Mouse (Mus musculus) ovary, adult 18-20 months (tissue): ENCODE results near the gene Mdm2.

Experiments
- DNase-seq: peaks from one replicate; pipeline ENCODE4 v3.0.0; 2022; ENCODE audit warnings: low spot score, mixed read lengths

The Mdm2 gene

GRCm38 (mm10) chr10:117681999-117682857, 28.3 kb downstream of the Mdm2 start:
- DNase-seq = no peak

DNA sequence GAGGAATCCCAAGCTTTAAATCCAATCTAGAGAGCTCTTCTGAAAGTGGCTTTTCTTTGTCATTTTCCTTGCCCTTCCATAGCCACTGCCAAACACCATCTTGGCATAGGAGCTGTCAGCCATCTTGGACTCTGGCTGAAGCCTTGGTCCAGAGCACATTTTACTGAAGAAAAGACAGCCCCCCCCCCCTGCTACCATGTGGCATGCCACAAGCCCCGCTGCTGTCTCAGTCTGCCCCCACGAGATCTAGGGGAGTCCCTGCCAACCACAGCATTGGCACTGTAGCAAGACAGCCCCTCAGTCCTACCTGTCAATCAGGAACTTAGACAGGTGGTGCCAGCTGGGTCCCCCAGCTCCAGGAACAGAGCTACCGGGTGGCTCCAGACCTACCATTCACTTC, 29.0 kb downstream of the Mdm2 start:
- no peak for DNase-seq

- no peak for DNase-seq
Observed at GRCm38 (mm10) chr10:117680868-117681513, 29.6 kb downstream of the Mdm2 start.

DNA sequence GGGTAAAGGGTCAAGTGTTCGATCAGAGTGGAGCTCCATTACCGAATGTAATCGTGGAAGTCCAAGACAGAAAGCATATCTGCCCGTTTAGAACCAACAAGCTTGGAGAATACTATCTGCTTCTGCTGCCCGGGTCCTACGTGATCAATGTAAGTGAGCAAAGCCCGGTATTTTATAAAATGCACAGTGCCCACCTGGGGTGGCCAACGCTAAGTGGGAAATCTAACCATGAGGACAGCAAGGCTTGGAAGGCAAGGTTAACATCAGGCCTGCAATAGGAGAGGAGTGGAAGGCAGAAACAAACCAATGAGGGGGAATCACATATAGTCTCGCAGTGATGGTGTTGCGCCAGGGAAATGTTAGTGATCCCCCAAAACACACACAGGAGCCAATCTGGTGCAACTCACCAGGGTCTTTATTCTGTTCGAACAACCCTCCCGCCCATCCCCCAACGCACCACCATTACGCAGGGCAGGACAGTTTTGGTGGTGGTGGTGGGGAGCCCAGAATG, 30.5 kb downstream of the Mdm2 start:
- DNase-seq = no peak

- no peak for DNase-seq
Observed at GRCm38 (mm10) chr10:117679029-117679686, 31.4 kb downstream of the Mdm2 start.

GRCm38 (mm10) chr10:117678357-117678756, 32.2 kb downstream of the Mdm2 start:
- DNase-seq = no peak

- no peak for DNase-seq
Observed at GRCm38 (mm10) chr10:117677494-117678236, 32.9 kb downstream of the Mdm2 start.

- DNase-seq = no peak
Observed at GRCm38 (mm10) chr10:117676644-117677313, 33.8 kb downstream of the Mdm2 start.

GRCm38 (mm10) chr10:117676036-117676643, 34.4 kb downstream of the Mdm2 start:
- no peak for DNase-seq

DNA sequence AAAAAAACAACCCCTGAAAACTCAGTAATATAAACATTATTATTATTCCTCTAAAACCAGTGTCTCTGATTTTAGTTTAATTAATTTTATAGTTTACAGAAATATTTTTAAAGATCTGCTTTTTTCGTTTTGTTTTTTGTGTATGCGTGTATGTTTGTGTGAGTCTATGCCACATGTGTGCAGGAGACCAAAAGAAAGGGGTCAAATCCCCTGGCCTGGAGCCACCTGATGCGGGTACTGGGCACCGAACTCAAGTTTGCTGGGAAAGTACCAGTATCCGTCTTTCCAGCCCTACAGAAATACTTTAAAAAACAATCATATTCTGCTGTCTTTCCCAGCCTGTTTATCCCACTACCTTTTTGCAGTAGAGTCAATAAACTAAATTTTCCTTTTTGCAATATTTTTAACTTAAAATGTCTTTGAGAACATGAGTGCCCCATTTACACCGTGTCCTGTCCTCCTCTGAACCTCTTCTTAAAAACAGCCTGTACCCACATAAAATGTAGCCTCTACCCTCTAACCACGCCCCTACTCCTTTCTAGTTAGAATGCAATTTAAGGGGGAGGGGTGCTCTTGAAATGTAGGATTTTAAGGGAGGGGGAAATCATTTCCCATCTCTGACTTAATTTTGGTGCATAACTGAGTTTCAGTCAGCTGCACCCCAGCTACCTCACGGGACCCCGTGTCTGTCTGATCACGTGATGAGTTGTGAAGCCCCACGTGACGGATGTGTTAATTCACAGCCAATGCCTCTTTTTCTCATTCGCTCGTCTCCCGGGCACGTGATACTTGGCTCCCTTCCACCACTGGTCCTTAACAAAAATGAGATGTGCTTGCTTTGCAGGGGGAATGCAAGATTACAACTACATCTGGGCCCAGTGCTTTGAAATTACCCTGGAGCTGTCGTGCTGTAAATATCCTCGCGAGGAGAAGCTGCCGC, 35.2 kb downstream of the Mdm2 start:
- no peak for DNase-seq

- no peak for DNase-seq
Observed at GRCm38 (mm10) chr10:117674359-117675019, 36.1 kb downstream of the Mdm2 start.

- no peak for DNase-seq
Observed at GRCm38 (mm10) chr10:117673913-117674312, 36.6 kb downstream of the Mdm2 start.

GRCm38 (mm10) chr10:117672693-117673092, 37.9 kb downstream of the Mdm2 start:
- no peak for DNase-seq

DNA sequence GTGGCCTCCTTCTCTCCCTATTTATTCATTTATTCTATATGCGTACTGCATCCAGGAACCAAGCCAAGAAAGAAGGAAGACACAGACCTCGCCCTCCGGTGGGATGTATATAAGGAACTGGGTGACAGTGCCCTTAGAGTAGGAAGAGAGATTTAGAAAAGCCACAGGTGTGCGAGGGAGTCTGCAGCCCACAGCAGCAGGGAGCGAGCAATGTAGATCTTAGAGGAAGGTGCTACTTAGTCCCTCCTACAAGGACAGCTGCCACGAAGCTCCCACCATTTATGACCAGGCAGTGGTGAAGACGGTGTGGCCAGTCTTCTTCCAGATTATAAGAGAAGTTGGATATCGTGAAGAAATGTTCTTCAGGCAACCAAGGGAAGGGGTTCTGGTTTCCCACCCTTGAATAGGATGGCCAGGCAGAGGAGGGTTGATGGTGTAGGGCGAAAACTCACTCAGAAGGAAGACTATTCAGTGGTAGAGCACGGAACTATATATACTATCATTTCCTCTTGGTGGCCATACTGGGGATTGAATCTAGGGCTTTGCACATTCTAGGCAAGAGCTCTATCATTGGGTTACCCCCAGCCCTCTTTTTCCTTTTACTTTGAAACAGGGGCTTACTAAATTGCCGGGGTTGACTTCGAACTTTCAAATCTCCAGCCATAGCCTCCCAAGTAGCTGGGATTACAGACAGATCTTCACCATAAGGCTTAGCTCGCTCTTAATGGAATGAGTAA, 38.5 kb downstream of the Mdm2 start:
- DNase-seq = no peak

DNA sequence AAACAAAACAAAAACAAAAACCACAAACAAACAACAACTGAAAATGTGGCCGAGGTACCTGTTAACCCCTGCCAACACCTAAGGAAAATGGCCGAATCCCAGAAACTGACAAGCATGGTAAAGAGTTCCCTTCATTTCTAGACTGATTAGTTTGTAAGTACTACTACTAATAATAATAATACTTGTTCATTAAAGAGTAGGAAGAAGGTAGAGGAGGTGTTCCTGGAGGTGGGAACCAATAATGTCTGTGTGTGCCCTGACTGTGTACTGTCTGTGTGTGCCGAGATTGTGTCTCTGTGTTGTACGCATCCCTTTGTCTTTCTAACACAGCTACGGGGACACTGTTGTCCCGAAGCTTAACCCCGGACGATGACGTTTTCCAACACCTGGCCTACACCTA, 39.3 kb downstream of the Mdm2 start:
- DNase-seq = no peak

GRCm38 (mm10) chr10:117670791-117671190, 39.8 kb downstream of the Mdm2 start:
- DNase-seq = no peak

DNA sequence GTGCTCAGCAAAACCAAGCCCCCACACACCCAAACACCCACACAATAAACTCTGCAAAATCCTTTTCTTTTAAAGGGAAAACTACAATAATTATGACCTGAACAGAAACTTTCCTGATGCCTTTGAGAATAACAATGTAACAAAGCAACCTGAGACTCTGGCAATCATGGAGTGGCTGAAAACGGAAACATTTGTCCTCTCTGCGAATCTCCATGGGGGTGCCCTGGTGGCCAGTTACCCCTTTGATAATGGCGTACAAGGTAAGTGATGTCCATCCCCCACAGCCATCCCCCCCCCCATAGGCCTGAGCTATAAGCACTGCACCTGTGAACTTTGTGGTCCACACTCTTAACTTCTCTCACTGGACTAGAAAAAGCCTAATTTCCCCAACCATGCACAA, 40.5 kb downstream of the Mdm2 start:
- no peak for DNase-seq

GRCm38 (mm10) chr10:117669449-117670090, 41.0 kb downstream of the Mdm2 start:
- no peak for DNase-seq
